Mouse (Mus musculus) adrenal gland, postnatal 10 days (tissue): Measurements from ENCODE around the gene Sema4g. TPM values are rescaled to one million over a fixed set of nuclear protein-coding genes. Genes with fewer than 3 reads are reported as not detected.

Experiments
- DNase-seq: peaks from one replicate; pipeline ENCODE4 v3.0.0; 2021; ENCODE audit warnings: mixed read lengths
- long read RNA-seq, 2 experiments: library from polyadenylated mRNA; stranded (forward); transcript quantifications; one replicate each; pipeline ENCODE4 v2.0.0; 2021
- total RNA-seq, 2 experiments: library from RNA; stranded (reverse); gene quantifications; 2 replicates each; pipeline ENCODE4 v1.2.3; 2021

Sema4g gene
- total RNA-seq, result 10 to 100 TPM; 18.3 to 26.3 TPM
- long read RNA-seq, experiment 1, partial matches to known transcripts, result 0 of 7 reads
- long read RNA-seq, experiment 1, other reads (novel, unspliced or antisense), result 7 of 7 reads
- long read RNA-seq, experiment 2, partial matches to known transcripts, result 2 of 2 reads
- long read RNA-seq, experiment 2, other reads (novel, unspliced or antisense), result 0 of 2 reads

- peak; percentile 62 for DNase-seq
Measured at GRCm38 (mm10) chr19:44988831-44989566, at the start of gene Sema4g. Sema4g (plus strand) TSS chr19:44989101.

- no peak for DNase-seq
Measured at GRCm38 (mm10) chr19:44959633-44960032, 29.3 kb upstream of the Sema4g start.

GRCm38 (mm10) chr19:44965978-44966377 lies 22.9 kb upstream of the Sema4g start:
- DNase-seq, result no peak

GRCm38 (mm10) chr19:44968329-44968728 lies 20.6 kb upstream of the Sema4g start:
- no peak for DNase-seq

GRCm38 (mm10) chr19:44976636-44977035 lies 12.3 kb upstream of the Sema4g start:
- DNase-seq, result no peak

- no peak for DNase-seq
Measured at GRCm38 (mm10) chr19:44977148-44977547, 11.8 kb upstream of the Sema4g start.

GRCm38 (mm10) chr19:44980787-44981186 lies 8.1 kb upstream of the Sema4g start:
- no peak for DNase-seq

GRCm38 (mm10) chr19:44982477-44983115 lies 6.3 kb upstream of the Sema4g start:
- no peak for DNase-seq

- DNase-seq, result no peak
Measured at GRCm38 (mm10) chr19:44983366-44983765, 5.5 kb upstream of the Sema4g start.

- no peak for DNase-seq
Measured at GRCm38 (mm10) chr19:44984420-44984819, 4.5 kb upstream of the Sema4g start.

- DNase-seq, result no peak
Measured at GRCm38 (mm10) chr19:44985159-44985988, 3.5 kb upstream of the Sema4g start.

GRCm38 (mm10) chr19:44987004-44987403 lies 1.9 kb upstream of the Sema4g start:
- no peak for DNase-seq

GRCm38 (mm10) chr19:44987851-44988250 lies 1.1 kb upstream of the Sema4g start:
- DNase-seq, result no peak

GRCm38 (mm10) chr19:44988321-44988720 lies 580 bp upstream of the Sema4g start:
- no peak for DNase-seq

- peak; percentile 42 for DNase-seq
Measured at GRCm38 (mm10) chr19:44989567-44990495, 930 bp downstream of the Sema4g start.

GRCm38 (mm10) chr19:44991031-44991430 lies 2.1 kb downstream of the Sema4g start:
- DNase-seq, result no peak

GRCm38 (mm10) chr19:44992246-44992645 lies 3.3 kb downstream of the Sema4g start:
- DNase-seq, result no peak

GRCm38 (mm10) chr19:44992712-44993111 lies 3.8 kb downstream of the Sema4g start:
- no peak for DNase-seq

GRCm38 (mm10) chr19:44997786-44998185 lies 8.9 kb downstream of the Sema4g start:
- DNase-seq, result no peak

- DNase-seq, result no peak
Measured at GRCm38 (mm10) chr19:44999647-45000046, 10.7 kb downstream of the Sema4g start.

GRCm38 (mm10) chr19:45002301-45002700 lies 13.4 kb downstream of the Sema4g start:
- no peak for DNase-seq
